Mouse (Mus musculus) MEL (cell line): Measurements from ENCODE around the gene Hist1h2ad.

ENCODE experiments used
- CTCF ChIP-seq, 3 experiments: IDR thresholded peaks in 2 of 3; conservative IDR thresholded peaks in 1 of 3; 2 replicates each; pipeline ENCODE4 v1.5.1; 2011 to 2012; ENCODE audit warnings: low read length in 3 of 3, low read depth in 2 of 3, mild to moderate bottlenecking in 2 of 3, improper control_type of control experiment in 1 of 3, inconsistent platforms in 1 of 3, mixed read lengths in 1 of 3, moderate library complexity in 1 of 3; ENCODE audit not compliant: control insufficient read depth in 1 of 3, insufficient read depth in 1 of 3, poor library complexity in 1 of 3, severe bottlenecking in 1 of 3
- MAFK ChIP-seq: IDR thresholded peaks from 2 replicates; pipeline ENCODE4 v1.6.1; 2011; ENCODE audit warnings: low read depth, mild to moderate bottlenecking, low read length, improper control_type of control experiment, borderline replicate concordance
- MAX ChIP-seq: IDR thresholded peaks from 2 replicates; pipeline ENCODE4 v1.6.1; 2011; ENCODE audit warnings: low read length, improper control_type of control experiment
- MEF2A ChIP-seq: IDR thresholded peaks from 2 replicates; pipeline ENCODE4 v1.6.1; 2014; ENCODE audit warnings: low read depth, mild to moderate bottlenecking, inconsistent platforms, low read length, improper control_type of control experiment; ENCODE audit not compliant: poor library complexity, insufficient replicate concordance, severe bottlenecking; ENCODE audit errors: extremely low read depth
- TAL1 ChIP-seq: IDR thresholded peaks from 2 replicates; pipeline ENCODE4 v1.6.1; 2012; ENCODE audit warnings: mild to moderate bottlenecking, inconsistent platforms, low read length, moderate library complexity, mixed read lengths
- USF2 ChIP-seq, 2 experiments: IDR thresholded peaks; 2 replicates each; pipeline ENCODE4 v1.6.1; 2011 to 2012; ENCODE audit warnings: improper control_type of control experiment in 2 of 2, low read length in 2 of 2, borderline replicate concordance in 1 of 2, inconsistent platforms in 1 of 2, low read depth in 1 of 2, mild to moderate bottlenecking in 1 of 2; ENCODE audit not compliant: insufficient read depth in 1 of 2

DNA sequence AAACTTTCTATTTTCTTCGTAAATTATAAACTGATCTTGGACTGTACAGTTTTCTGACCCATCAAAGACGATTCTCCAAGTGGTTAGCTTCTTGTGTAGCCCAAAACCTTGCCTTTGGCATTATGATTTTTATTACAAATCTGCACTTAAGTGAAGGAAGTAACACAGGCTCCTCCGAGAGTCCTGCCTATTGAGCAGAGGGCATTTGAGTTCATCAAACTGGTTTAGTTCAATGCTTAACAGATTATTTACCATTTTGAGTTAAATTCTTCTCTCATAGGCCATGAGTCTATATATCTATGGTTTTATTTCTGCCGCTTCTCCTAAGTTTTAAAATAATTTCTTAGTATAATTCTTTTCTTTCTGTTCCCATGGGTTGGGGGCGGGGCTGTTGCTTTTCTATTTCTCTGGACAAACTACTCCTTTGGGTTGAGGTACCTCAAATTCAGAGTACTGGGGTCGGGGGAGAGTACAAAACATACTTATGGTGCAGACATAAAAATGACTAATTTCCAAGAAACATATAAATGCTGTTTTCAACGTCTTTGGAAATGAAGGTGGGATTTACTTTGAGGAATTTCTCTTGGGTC lies 48.8 kb downstream of the Hist1h2ad start:
- TF ChIP-seq CTCF (IDR thresholded peaks at IDR 0.05 in 2 of 3, conservative IDR thresholded peaks at IDR 0.05 in 1 of 3; ENCODE audit: control insufficient read depth in 1 of 3, insufficient read depth in 1 of 3, low read depth in 2 of 3, low read length in 3 of 3, poor library complexity in 1 of 3, severe bottlenecking in 1 of 3) (no peak), USF2 (IDR thresholded peaks at IDR 0.05; ENCODE audit: borderline replicate concordance in 1 of 2, insufficient read depth in 1 of 2, low read depth in 1 of 2, low read length in 2 of 2) (no peak), MEF2A (no peak), TAL1 (no peak), MAFK (no peak), MAX (no peak)
